ENCODE assay signal across 16 mouse cellular contexts in the genomic region with DNA sequence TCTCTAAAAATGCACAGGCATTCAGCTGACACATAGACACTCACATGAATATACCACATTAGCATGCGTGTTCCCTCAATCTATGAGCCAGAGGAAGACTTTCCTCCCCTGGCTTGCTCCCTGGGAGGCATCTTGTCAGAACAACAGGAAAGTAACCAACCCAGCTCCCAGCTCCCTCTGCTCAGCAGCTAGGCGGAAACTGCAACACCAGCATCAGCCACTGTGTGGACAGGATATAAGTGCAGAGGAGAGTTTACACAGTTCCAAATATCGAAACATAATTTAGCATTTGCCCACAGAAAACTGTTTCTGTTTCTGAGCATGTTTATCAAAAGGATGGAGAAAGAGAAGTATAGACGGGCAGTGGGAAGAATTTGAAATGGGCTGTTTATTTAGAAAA.
DNase-seq lines count a peak whose midpoint lies in the region; ATAC-seq and TF ChIP-seq lines count a peak whose summit lies in the region.
"Had no signal": no experiment of that assay in that cellular context is flagged by ENCODE, and none has a peak within 500 bp of the region (broad histone marks: within the 10 kb centered on the region; RNA-seq: fewer than 3 reads in every experiment).

No protein-coding gene starts in this region.

- H3K4me3 ChIP-seq in embryonic facial prominence, embryonic 13.5 days: no peak overlapping the region
- H3K4me3 ChIP-seq in embryonic facial prominence, embryonic 10.5 days: no peak overlapping the region
- H3K4me3 ChIP-seq in stomach, postnatal 0 days (ENCODE audit: low read depth, low read length): no peak overlapping the region
- H3K4me3 ChIP-seq: hindbrain, embryonic 15.5 days had no signal

- H3K4me2 ChIP-seq in embryonic facial prominence, embryonic 13.5 days: no peak overlapping the region
- no peak overlapping the region for H3K4me2 ChIP-seq in stomach, postnatal 0 days (replicated peaks; ENCODE audit: low read depth)
- H3K4me2 ChIP-seq: heart, embryonic 11.5 days; hindbrain, embryonic 15.5 days; liver, embryonic 11.5 days had no signal

- no peak for DNase-seq in embryonic facial prominence, embryonic 10.5 days (ENCODE audit: low spot score)
- DNase-seq in kidney, postnatal 10 days: peak; percentile 26
- DNase-seq in kidney, postnatal 25 days: no peak
- peak; percentile 19 for DNase-seq in lung, postnatal 14 days
- DNase-seq in lung, postnatal 36 days: no peak
- no peak for DNase-seq in stomach, postnatal 0 days (ENCODE audit: low spot score)
- no peak for DNase-seq in ovary, postnatal 36 days (ENCODE audit: low spot score)
- DNase-seq: adrenal gland, adult 8-10 months; cerebellum, adult 18-20 months; gastrocnemius, postnatal 36 days; heart, postnatal 36 days; thymus, postnatal 25 days had no signal

- peaks cover 10% of the 10 kb centered on the region for H3K4me1 ChIP-seq in embryonic facial prominence, embryonic 13.5 days
- no peaks in the 10 kb centered on the region for H3K4me1 ChIP-seq in embryonic facial prominence, embryonic 10.5 days
- no peaks in the 10 kb centered on the region for H3K4me1 ChIP-seq in stomach, postnatal 0 days (replicated peaks; ENCODE audit: control insufficient read depth, insufficient read depth)
- H3K4me1 ChIP-seq: hindbrain, embryonic 15.5 days had no signal

- peak overlapping the region; percentile 44 for H3K27ac ChIP-seq in embryonic facial prominence, embryonic 13.5 days
- H3K27ac ChIP-seq in embryonic facial prominence, embryonic 10.5 days (replicated peaks): no peak overlapping the region
- no peak overlapping the region for H3K27ac ChIP-seq in stomach, postnatal 0 days (replicated peaks)
- H3K27ac ChIP-seq: hindbrain, embryonic 15.5 days had no signal

- H3K27me3 ChIP-seq in embryonic facial prominence, embryonic 13.5 days: no peaks in the 10 kb centered on the region
- no peaks in the 10 kb centered on the region for H3K27me3 ChIP-seq in embryonic facial prominence, embryonic 10.5 days (replicated peaks; ENCODE audit: low read depth, poor library complexity, severe bottlenecking)
- no peaks in the 10 kb centered on the region for H3K27me3 ChIP-seq in stomach, postnatal 0 days (ENCODE audit: control insufficient read depth, insufficient read depth, low read length)
- H3K27me3 ChIP-seq: hindbrain, embryonic 15.5 days had no signal

- TF ChIP-seq EP300 in stomach, postnatal 0 days (optimal IDR thresholded peaks at IDR 0.05): no peak

- H3K9me3 ChIP-seq in embryonic facial prominence, embryonic 13.5 days: no peaks in the 10 kb centered on the region
- peaks cover 5% of the 10 kb centered on the region; the same call in 1 of the 2 replicates for H3K9me3 ChIP-seq in embryonic facial prominence, embryonic 10.5 days
- H3K9me3 ChIP-seq in stomach, postnatal 0 days (ENCODE audit: control insufficient read depth, low read length): no peaks in the 10 kb centered on the region
- H3K9me3 ChIP-seq: hindbrain, embryonic 15.5 days had no signal

- no peak for ATAC-seq in embryonic facial prominence, embryonic 13.5 days (ENCODE audit: insufficient number of reproducible peaks, insufficient read depth, low FRiP score, low TSS enrichment, low read depth)
- no peak for ATAC-seq in stomach, postnatal 0 days (ENCODE audit: low FRiP score, low TSS enrichment)

- no peak overlapping the region for H3K9ac ChIP-seq in embryonic facial prominence, embryonic 13.5 days
- no peak overlapping the region for H3K9ac ChIP-seq in stomach, postnatal 0 days (ENCODE audit: low read length)
- H3K9ac ChIP-seq: hindbrain, embryonic 15.5 days had no signal

- H3K36me3 ChIP-seq in embryonic facial prominence, embryonic 13.5 days: no peaks in the 10 kb centered on the region
- H3K36me3 ChIP-seq in embryonic facial prominence, embryonic 10.5 days (replicated peaks): no peaks in the 10 kb centered on the region
- no peaks in the 10 kb centered on the region for H3K36me3 ChIP-seq in stomach, postnatal 0 days (ENCODE audit: control insufficient read depth, insufficient read depth, low read length)
- H3K36me3 ChIP-seq: hindbrain, embryonic 15.5 days had no signal

- 62% methylated on average over 4 of the region's 4 CpGs for WGBS in embryonic facial prominence, embryonic 13.5 days
- 77% methylated on average over 4 of the region's 4 CpGs for WGBS in embryonic facial prominence, embryonic 10.5 days
- 61% methylated on average over 4 of the region's 4 CpGs for whole genome bisulfite sequencing in stomach, postnatal 0 days

- TF ChIP-seq CTCF in stomach, postnatal 0 days (IDR thresholded peaks at IDR 0.05; ENCODE audit: low read depth): peak; percentile 45

Comparison
In these comparisons a context has a peak if more than half of its experiments do, and no peak if none do; other contexts are left out.
1. DNase-seq: peak in kidney, postnatal 10 days (single experiment) and lung, postnatal 14 days (single experiment); none in embryonic facial prominence, embryonic 10.5 days (single experiment), kidney, postnatal 25 days (0 of 2), lung, postnatal 36 days (single experiment), stomach, postnatal 0 days (single experiment) and ovary, postnatal 36 days (single experiment).